Mouse (Mus musculus) left cerebral cortex, postnatal 36 days (tissue): ENCODE data around the gene Tbc1d16. TPM values are rescaled to one million over a fixed set of nuclear protein-coding genes. Genes with fewer than 3 reads are reported as not detected.

Source experiments
- DNase-seq, 2 experiments: peaks; one replicate each; pipeline ENCODE4 v3.0.0; 2021 to 2022; ENCODE audit warnings: low spot score in 2 of 2, mixed read lengths in 1 of 2
- intact Hi-C: fragments of 180-260 bp; cut with DNase I; formaldehyde crosslinking; loops from one replicate; pipeline ENCODE4 v1.15.1; 2025
- total RNA-seq, 2 experiments: library from RNA; stranded (reverse); gene quantifications; 2 replicates each; pipeline ENCODE4 v1.2.3; 2021

The Tbc1d16 gene
- total RNA-seq, 2 experiments from 2014 or later = 30.5 to 36.2 TPM

DNA sequence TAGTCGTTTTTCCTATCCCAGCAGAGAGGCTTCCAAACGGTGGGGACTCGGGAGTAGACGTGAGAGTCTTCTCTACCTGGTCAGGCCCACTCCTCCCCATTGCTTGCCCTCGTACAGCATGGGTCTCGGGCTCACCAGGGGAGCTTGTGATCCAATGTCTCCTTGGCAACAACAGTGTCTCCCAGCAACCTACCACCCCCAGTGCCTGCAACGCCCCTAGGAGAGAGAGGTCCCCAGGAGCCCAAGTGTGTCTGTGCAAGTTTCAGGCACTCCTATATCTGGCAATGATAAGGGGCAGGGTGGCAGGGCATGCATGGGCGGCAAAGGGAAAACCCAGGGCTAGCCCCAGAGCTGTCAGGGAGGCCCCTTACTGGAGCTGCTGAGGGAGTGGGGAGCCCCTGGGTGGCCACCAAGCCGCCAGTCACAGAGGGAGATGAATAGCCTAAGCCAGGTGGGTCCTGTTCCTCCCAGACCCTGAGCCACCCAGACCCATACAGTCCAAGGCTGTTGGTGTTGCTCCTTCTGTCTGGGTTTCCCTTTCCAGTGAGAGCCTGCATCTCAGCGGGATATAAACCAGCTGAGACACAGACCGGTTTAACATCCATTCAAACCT lies 99.5 kb downstream of the Tbc1d16 start:
- DNase-seq = no peak
- intact Hi-C loops = loop anchor here (5.0 kb wide), 1 partner anchor 36 kb away; no protein-coding TSS in a partner anchor

DNA sequence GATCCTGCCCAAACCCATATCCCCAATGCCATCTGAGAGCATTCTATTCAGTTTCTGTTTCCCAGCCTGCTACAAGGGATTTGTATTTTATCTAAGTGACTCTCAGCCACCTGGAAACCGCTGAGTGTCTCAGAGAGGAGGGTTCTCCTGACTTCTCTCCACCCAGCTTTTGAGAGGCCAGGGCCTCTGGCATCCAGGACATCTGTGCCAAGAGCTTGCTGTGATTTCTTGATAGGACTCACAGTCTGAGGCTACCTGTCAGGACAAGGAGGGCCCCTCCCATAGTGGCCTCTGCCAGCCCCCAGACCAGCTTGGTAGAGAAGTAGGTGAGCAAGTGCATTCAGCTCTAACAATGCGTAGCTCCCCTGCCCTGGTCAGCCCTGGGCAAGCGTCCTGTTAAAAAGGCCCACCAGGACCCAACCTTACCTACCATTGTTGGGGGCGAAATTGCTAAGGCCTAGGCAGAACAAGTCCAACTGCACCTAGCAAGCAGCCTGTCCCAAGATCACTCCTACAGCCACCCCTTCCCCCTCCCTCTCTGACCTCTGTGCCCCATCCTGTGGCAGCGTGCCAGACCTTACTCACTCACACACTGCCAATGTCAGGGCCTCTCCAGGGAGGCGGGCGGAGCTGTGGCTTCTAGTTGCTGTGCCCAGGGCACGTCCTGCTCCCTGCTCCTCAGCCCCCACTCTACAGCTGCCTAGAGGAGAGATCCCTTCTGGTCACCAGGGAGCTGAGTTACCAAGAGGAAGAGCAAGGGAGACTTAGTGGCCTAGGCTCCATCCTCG lies 100.4 kb downstream of the Tbc1d16 start:
- no peak for DNase-seq
- intact Hi-C loops = loop anchor here (5.0 kb wide), 1 partner anchor 36 kb away; no protein-coding TSS in a partner anchor

- intact Hi-C loops = loop anchor here (5.0 kb wide), 1 partner anchor 35 kb away; no protein-coding TSS in a partner anchor
- DNase-seq = no peak
These were observed 101.2 kb downstream of the Tbc1d16 start for GRCm38 (mm10) chr11:119127147-119127546.

DNA sequence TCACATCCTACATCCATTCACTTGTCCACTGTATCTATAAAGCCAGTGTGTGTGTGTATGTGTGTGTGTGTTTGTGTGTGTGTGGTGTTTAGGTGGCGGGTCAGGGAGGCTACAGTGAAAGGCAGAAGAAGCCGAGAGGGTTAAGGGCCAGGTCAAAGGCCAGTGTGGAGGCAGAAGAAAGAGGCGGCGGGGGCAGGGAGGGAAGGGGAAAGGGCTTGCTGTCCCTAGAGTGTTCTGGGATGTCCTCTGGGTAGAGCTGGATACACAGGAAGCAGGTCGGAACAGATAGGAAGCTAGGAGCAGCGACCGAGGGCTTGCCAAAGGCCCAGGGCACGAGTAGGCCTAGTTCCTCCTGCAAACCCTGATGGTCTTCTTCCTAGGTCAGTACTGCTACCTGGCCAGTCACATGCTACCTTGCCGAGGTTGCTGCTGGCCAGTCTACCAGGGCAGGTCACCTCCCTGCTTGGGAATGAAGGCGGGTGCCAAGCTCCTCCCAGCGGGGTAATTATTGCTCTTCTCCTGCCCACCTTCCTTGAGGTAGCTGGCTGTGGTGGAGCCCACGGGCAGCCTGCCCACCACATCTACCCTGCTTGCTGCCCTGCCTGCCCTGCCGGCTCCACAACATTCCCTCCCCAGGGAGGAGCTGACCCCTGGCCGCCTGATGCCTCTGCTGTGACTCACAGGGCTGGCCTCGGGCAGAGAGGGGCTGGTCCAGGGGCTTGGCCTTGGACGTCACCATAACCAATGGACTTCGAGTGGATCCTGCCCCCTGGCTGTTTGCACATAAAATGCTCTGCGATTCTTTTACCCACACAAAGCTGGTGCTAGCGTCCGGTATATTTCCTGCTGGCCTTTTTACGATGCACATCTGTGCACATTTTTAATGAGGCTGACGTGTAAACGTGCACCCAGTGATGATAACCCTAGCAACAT lies 102.1 kb downstream of the Tbc1d16 start:
- intact Hi-C loops = loop anchor here (5.0 kb wide), 1 partner anchor 34 kb away; no protein-coding TSS in a partner anchor
- DNase-seq = peak in 1 of 2 experiments; percentile 18

- no peak for DNase-seq
- intact Hi-C loops = no loop called here
These were observed 103.8 kb downstream of the Tbc1d16 start for GRCm38 (mm10) chr11:119124536-119124935.

GRCm38 (mm10) chr11:119123522-119124319 lies 104.6 kb downstream of the Tbc1d16 start:
- DNase-seq = no peak
- intact Hi-C loops = no loop called here

GRCm38 (mm10) chr11:119122396-119122795 lies 105.9 kb downstream of the Tbc1d16 start:
- no peak for DNase-seq
- intact Hi-C loops = no loop called here

DNA sequence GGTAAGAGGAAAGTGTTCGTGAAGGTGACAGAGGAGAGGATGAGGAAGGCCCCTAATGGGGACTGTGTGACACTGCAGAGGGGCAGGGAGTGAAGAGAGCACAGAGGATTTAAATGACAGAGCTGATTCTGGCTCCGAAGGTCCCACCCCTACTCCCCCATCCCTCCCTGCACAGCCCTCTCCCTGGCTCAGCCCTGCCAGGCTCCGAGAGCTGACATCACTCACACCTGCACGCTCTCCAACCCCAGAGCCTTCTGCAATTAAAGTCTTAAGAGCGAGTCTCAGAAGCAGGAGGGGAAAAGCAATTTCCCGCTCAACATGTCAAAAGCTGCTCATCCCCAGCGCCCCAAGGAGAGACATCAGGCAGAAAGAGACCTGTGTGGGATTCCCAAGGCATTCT lies 109.4 kb downstream of the Tbc1d16 start:
- intact Hi-C loops = no loop called here
- DNase-seq = no peak

GRCm38 (mm10) chr11:119117945-119118344 lies 110.4 kb downstream of the Tbc1d16 start:
- no peak for DNase-seq
- intact Hi-C loops = no loop called here

- DNase-seq = no peak
- intact Hi-C loops = no loop called here
These were observed 111.3 kb downstream of the Tbc1d16 start for GRCm38 (mm10) chr11:119116992-119117391.

DNA sequence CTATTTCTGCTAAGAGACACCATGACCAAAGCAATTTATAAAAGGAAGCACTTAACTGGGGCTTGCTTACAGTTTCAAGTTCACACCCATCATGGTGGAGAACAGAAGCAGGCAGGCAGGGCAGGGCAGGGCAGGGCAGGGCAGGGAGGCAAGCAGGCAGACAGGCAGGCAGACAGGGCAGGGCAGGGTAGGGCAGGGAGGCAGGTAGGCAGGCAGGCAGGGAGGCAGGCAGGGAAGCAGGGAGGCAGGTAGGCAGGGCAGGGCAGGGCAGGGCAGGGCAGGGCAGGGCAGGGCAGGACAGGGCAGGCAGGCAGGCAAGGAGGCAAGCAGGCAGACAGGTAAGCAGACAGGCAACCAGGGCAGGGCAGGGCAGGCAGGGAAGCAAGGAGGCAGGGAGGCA lies 115.6 kb downstream of the Tbc1d16 start:
- intact Hi-C loops = no loop called here
- DNase-seq = no peak

GRCm38 (mm10) chr11:119111345-119111744 lies 117.0 kb downstream of the Tbc1d16 start:
- DNase-seq = no peak
- intact Hi-C loops = no loop called here

DNA sequence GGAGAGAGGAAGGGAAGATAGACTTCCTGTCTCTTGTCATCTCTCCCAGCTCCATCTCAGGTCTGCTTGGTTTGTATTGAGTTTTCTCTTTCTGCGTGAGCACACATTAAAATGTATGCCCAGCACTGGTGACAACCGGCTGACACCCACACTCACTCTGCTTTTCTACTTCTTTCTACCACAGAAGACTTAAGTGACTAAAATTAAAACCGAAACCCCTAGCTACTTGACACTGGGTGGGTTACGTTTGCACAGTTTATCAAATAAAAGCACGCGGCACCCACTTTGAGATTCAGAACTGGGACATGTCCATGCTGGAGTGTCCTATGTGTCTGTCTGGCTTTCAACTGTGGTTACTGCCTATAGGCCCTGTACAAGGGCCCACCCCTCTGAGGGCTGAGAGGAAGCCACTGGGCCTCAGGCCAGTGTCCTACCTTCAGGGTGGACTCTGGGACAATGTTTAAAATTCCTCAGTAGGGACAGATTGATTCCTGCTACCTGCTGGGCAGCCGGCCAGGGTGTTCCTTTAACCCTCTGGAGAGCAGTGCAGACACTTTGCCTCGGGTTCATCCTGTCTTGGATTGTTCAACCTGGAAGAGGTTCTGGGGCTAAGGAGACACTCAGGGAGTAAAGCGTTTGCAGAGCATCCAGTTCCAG lies 118.8 kb downstream of the Tbc1d16 start:
- DNase-seq = no peak
- intact Hi-C loops = no loop called here

DNA sequence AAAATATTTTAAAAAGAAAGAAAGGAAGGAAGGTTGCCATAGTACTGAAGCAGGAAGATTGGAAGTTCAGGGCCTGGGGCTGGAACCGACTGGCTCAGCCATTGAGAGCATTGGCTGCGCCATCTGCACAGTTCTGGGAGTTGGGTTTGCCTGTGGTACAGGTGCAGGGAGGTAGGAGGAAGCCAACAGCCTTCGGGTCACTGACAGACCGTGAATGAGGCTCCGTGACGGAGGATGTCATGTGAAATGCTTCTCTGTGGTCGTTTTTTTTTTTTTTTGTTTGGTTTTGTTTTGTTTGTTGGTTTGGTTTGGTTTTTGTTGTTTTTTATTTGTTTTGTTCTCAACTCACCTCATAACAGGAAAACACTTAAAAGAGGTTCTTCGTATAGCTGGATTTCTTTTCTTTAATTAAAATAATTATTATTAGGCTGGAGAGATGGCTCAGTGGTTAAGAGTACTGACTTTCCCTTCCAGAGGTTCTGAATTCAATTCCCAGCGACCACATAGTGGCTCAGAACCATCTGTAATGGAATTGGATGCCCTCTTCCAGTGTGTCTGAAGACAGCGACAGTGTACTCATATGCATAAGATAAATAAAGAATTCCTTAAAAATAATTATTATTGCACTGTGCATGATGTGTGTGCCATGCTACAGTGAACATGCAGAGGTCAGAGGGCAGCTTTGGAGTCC lies 119.6 kb downstream of the Tbc1d16 start:
- intact Hi-C loops = no loop called here
- no peak for DNase-seq

GRCm38 (mm10) chr11:119106289-119106688 lies 122.0 kb downstream of the Tbc1d16 start:
- intact Hi-C loops = no loop called here
- no peak for DNase-seq

DNA sequence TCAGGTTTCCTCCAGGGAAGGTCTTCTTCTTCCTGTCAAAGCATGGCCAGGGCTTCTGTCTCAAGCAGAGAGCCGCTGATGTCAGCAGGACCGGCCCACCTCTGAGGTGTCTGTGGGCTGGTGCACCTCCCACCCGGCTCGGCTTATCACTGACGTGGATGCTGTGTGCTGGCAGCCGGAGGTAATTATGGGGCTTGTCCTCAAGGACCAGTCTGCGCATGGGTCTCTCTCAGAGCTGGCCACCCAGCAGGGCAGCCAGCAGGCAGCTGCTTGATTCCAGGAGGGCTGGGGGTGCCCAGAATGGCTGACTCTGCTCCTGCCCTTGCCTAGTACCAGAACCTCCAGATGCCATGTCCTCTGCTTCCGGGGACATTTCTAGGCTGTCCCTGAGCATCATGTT lies 122.6 kb downstream of the Tbc1d16 start:
- intact Hi-C loops = no loop called here
- no peak for DNase-seq

GRCm38 (mm10) chr11:119105071-119105609 lies 123.2 kb downstream of the Tbc1d16 start:
- intact Hi-C loops = no loop called here
- DNase-seq = no peak

GRCm38 (mm10) chr11:119103991-119104390 lies 124.3 kb downstream of the Tbc1d16 start:
- intact Hi-C loops = no loop called here
- no peak for DNase-seq
